Mouse (Mus musculus) bone marrow macrophage, adult 2 months (primary cell): ENCODE results near the gene Setx.

Source experiments
- CTCF ChIP-seq: IDR thresholded peaks from 2 replicates; pipeline ENCODE4 v1.5.1; 2012; ENCODE audit warnings: low read depth, mild to moderate bottlenecking, low read length, moderate library complexity
- POLR2A ChIP-seq: IDR thresholded peaks from 2 replicates; pipeline ENCODE4 v1.6.1; 2012; ENCODE audit warnings: mild to moderate bottlenecking, low read depth, low read length, borderline replicate concordance

GRCm38 (mm10) chr2:29199909-29200308 lies 75.9 kb downstream of the Setx start:
- TF ChIP-seq POLR2A = no peak
- peak; percentile 92 for TF ChIP-seq CTCF
